Mouse (Mus musculus) ES-Bruce4 (cell line): ENCODE results near the gene Krtcap2.

Experiments used
- CTCF ChIP-seq: IDR thresholded peaks from one replicate; pipeline ENCODE4 v1.8.1; 2011; ENCODE audit warnings: low read depth, low read length
- EP300 ChIP-seq: IDR thresholded peaks from 2 replicates; pipeline ENCODE4 v1.6.1; 2011; ENCODE audit warnings: low read depth, low read length; ENCODE audit not compliant: insufficient read depth
- POLR2A ChIP-seq: IDR thresholded peaks from one replicate; pipeline ENCODE4 v1.8.1; 2011; ENCODE audit warnings: low read length; ENCODE audit not compliant: insufficient read depth

GRCm38 (mm10) chr3:89229276-89229675 is 16.5 kb upstream of the Krtcap2 start:
- TF ChIP-seq CTCF (no peak), POLR2A (no peak), EP300 (no peak)
